Mouse (Mus musculus) MEL (cell line): ENCODE results near the gene Cdk14.

Experiments
- CTCF ChIP-seq, 3 experiments: IDR thresholded peaks in 2 of 3; conservative IDR thresholded peaks in 1 of 3; 2 replicates each; pipeline ENCODE4 v1.5.1; 2011 to 2012; ENCODE audit warnings: low read length in 3 of 3, low read depth in 2 of 3, mild to moderate bottlenecking in 2 of 3, improper control_type of control experiment in 1 of 3, inconsistent platforms in 1 of 3, mixed read lengths in 1 of 3, moderate library complexity in 1 of 3; ENCODE audit not compliant: control insufficient read depth in 1 of 3, insufficient read depth in 1 of 3, poor library complexity in 1 of 3, severe bottlenecking in 1 of 3
- E2F4 ChIP-seq: IDR thresholded peaks from 2 replicates; pipeline ENCODE4 v1.6.1; 2011; ENCODE audit warnings: low read depth, low read length, improper control_type of control experiment, borderline replicate concordance
- EP300 ChIP-seq, 2 experiments: IDR thresholded peaks; 2 replicates each; pipeline ENCODE4 v1.6.1; 2011; ENCODE audit warnings: improper control_type of control experiment in 2 of 2, low read length in 2 of 2, low read depth in 1 of 2, mild to moderate bottlenecking in 1 of 2
- MXI1 ChIP-seq: IDR thresholded peaks from 2 replicates; pipeline ENCODE4 v1.6.1; 2011; ENCODE audit warnings: mild to moderate bottlenecking, low read depth, low read length, improper control_type of control experiment
- NELFE ChIP-seq: IDR thresholded peaks from 2 replicates; pipeline ENCODE4 v1.6.1; 2011; ENCODE audit warnings: low read depth, low read length, improper control_type of control experiment
- POLR2A ChIP-seq, 2 experiments: IDR thresholded peaks; 2 replicates each; pipeline ENCODE4 v1.6.1; 2011 to 2012; ENCODE audit warnings: low read length in 2 of 2, mild to moderate bottlenecking in 2 of 2, control low read depth in 1 of 2, improper control_type of control experiment in 1 of 2, low read depth in 1 of 2, moderate library complexity in 1 of 2; ENCODE audit not compliant: control insufficient read depth in 1 of 2, insufficient read depth in 1 of 2, poor library complexity in 1 of 2
- TCF12 ChIP-seq: IDR thresholded peaks from 2 replicates; pipeline ENCODE4 v1.6.1; 2014; ENCODE audit warnings: low read depth, mild to moderate bottlenecking, inconsistent platforms, low read length, improper control_type of control experiment, moderate library complexity
- USF1 ChIP-seq: IDR thresholded peaks from 2 replicates; pipeline ENCODE4 v1.6.1; 2014; ENCODE audit warnings: low read depth, mild to moderate bottlenecking, inconsistent platforms, low read length, improper control_type of control experiment, moderate library complexity

- TF ChIP-seq CTCF (IDR thresholded peaks at IDR 0.05 in 2 of 3, conservative IDR thresholded peaks at IDR 0.05 in 1 of 3; ENCODE audit: control insufficient read depth in 1 of 3, insufficient read depth in 1 of 3, low read depth in 2 of 3, low read length in 3 of 3, poor library complexity in 1 of 3, severe bottlenecking in 1 of 3) (no peak), TCF12 (no peak), USF1 (no peak), EP300 (IDR thresholded peaks at IDR 0.05; ENCODE audit: low read depth in 1 of 2, low read length in 2 of 2) (no peak), POLR2A (IDR thresholded peaks at IDR 0.05; ENCODE audit: control insufficient read depth in 1 of 2, insufficient read depth in 1 of 2, low read depth in 1 of 2, low read length in 2 of 2, poor library complexity in 1 of 2) (no peak), E2F4 (no peak), NELFE (no peak), MXI1 (no peak)
These were observed 8.2 kb downstream of the Cdk14 start for GRCm38 (mm10) chr5:5411886-5412285.
